Mouse (Mus musculus) erythroblast, adult 5-6 weeks (primary cell): ENCODE results near the gene Sult6b2. TPM values are rescaled to one million over a fixed set of nuclear protein-coding genes. Genes with fewer than 3 reads are reported as not detected.

ENCODE experiments used
- ATAC-seq: replicated peaks from 2 replicates; pipeline ENCODE4 v1.8.0; 2016; ENCODE audit warnings: moderate number of reproducible peaks, mild to moderate bottlenecking, moderate TSS enrichment, inconsistent platforms; ENCODE audit not compliant: poor library complexity, low FRiP score, severe bottlenecking
- total RNA-seq, 2 experiments: library from RNA; stranded (forward) in 1 of 2; stranded (reverse) in 1 of 2; fragments of 150-400 nt in 1 of 2; fragments of 200-764, 138-1000 nt in 1 of 2; gene quantifications; 2 replicates each; pipeline versions ENCODE4 v1.2.3 to v1.2.4; 2015 to 2017; ENCODE audit warnings: low replicate concordance in 2 of 2

Gene Sult6b2
- total RNA-seq (2015; ENCODE audit: low replicate concordance) = not detected in 2 replicates
- total RNA-seq (2017; ENCODE audit: low replicate concordance) = 0.42 TPM in 1 of 2 replicates, not detected in the other

DNA sequence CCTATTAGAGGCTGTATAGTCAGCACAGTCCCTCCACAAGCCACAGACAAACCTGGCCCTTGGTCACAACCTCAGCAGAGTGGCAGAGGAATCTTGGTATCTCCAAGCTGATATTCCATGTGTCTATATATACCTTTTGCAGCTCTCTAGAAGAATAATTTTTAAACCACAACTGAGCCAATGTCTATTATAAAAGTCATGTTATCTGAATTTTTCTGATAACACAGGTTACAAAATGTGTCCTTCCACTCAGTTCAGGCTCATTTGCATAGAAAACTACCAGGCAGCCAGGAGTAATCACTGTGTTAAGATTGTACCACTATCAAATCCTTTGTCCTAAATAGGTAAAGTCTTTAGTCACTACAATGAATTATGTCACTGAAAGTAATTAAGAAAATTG, at the start of gene Sult6b2:
Gene Sult6b2 (minus strand): TSS at position 101 of the 400 bp plus-strand sequence.
- ATAC-seq = no peak

DNA sequence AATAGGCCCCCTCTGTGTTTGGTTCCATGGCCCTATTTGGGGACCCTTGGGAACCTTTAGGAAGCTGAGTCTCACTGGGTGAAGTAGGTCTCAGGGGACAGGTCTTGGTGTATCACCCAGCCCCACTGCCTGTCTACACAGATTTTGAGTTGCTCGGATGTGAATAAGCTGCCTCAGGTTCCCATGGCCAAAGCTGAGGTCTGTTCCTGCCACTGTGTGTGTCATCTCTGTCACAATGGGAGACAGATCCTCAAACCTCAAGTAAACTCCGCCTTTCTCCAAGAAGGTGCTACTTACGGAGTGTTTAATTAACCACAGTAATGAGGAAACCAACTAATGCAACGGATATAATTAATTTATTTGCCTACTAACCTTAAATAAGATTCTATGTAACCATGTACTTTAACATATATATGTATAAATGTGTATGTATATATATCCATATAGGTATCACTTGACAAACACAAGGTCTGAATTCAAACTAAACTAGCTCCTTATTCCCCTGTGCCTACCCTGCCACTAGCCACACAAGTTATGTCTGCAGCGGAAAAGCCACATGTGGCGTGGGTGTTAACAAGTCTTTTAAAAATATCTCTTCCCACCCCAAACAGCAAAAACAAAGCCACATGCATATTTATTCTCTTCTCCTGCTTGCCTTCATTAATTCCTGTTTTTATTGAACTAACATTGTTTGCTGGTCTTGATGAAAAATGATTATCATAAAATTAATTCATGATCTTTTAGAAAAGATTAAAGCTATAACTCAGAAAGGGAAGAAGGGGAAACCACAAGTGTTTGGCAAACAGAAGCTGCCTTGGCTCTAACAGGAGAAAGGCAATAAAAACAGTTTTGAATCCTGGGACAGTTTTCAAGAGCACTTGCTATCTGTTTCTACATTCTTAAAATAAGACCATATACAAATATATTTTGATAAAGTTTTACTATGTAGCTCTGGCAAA, 48.4 kb upstream of the Sult6b2 start:
- ATAC-seq = no peak

DNA sequence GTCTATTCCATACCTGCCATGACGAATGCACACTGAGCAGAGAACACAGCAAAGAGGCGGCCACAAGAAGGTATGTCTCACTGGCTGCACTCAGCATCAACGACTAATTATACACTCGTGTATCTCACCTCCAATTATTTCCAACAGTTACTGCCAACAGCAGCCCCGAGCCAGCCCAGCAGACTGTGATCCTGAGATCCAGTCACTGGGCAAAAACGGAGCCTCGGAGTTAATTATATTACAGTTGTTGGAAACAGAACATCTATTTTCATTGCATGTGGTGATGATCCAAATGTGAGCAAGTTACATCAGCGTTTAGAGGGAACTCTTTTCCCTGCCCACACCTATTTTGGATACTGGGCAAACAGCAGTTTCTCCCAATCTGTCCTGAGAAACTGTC, 46.1 kb upstream of the Sult6b2 start:
- no peak for ATAC-seq

DNA sequence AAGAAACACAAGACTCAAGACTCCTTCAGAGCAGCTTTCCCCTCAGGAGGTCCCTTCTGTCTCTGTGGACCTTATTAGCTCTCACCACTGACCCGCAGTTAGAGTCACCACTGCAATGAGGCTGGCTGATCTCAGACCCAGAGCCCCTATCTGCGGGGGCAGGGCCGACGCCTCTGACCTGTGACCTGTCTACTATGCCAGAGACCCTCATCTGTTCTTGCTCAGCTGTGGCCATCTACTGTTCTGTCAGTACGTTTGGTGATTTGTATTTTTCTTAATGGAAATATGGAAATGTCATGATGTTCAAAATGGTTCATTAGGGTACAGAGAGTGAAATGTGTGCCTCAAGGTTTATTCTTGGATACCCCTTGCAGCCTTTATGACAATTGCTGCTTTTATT, 45.0 kb upstream of the Sult6b2 start:
- ATAC-seq = no peak

DNA sequence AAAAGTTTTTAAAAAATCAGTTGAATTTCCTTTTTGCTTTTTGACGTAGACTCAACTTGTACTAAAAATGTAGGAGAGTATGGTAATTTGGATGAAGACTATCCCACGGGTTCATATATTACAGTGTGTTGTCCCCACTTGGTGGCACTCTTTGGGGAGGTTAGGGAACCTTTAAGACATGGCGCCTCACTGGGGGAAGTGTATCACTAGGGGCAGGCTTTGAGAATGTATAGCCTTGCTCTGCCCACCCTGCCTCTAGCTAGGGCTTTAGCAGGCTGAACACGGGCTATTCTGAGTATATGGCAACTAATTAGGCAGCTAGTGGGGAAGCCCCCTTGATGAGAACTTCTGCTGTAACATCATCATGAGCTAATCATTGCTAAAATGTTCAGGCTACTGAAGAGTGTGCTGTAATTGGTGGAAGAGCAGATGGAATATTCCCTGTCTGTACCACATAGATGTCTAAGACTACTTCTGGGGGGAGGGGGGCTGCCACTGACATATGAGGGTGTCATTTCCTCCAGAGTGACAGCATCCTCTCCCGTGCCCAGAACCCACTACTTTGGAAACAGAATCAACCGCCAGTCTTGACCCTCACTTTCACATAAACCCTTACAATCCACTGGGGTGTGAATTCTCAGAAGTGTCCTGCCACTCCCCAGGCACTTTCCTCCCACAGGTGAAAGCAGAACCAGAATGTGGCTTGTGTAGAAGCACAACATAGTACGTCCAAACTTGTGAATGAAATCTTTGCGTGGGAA, 43.8 kb upstream of the Sult6b2 start:
- ATAC-seq = no peak

DNA sequence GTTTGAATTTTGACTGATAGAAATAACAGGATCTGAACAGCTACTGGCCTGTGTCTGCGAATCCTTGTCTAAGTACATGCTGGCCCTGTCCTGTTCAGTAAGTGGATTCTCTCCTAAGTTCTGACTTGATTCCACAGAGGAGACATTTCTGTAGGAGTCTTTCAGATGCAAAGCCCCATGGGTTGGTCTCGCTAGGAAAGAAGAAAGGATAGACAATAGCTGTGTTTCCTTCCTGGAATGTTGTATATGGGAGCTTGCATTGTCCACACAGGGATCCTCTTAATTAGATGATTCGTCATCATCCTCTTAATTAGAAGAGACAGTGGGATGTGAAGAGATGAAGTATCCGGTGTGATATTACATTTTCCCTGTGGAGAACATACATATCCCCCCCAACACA, 42.6 kb upstream of the Sult6b2 start:
- ATAC-seq = no peak

DNA sequence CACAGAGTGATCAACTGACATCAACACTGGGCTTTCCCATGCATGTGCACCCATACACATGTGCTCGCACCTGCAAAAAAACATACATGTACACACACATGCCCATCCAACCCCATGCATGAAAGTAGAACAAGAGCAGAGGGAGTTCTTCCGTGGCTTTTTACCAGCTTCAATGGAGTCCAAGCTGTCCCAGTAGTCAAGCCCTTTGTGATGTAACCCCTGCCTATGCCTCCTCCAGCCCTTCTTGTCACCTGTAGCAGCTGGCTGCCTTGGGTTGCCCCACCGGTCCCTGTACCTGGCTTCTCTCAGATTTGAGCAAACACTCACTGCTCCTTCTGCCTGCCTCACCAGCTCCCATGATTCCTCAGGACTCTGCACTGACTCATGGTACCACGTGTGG, 40.8 kb upstream of the Sult6b2 start:
- no peak for ATAC-seq

DNA sequence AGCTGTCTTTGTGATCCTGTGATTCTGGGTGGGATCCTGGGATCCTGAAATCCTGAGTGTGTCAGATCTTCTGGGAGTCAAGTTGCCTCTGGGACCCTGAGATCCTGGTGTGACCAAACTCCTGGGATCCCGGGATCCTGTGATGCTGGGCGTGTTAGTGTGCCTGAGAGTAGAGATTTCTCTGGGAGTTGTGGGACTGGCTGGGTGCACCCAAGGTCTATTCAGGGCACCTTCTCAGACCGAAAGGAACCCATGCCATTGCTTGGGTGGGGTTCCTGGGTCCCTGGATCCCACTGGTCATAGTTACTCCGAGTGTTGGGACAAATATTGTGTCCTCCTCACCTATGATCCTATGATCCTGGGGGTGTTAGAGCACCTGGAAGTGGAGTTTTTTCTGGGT, 39.8 kb upstream of the Sult6b2 start:
- ATAC-seq = no peak

DNA sequence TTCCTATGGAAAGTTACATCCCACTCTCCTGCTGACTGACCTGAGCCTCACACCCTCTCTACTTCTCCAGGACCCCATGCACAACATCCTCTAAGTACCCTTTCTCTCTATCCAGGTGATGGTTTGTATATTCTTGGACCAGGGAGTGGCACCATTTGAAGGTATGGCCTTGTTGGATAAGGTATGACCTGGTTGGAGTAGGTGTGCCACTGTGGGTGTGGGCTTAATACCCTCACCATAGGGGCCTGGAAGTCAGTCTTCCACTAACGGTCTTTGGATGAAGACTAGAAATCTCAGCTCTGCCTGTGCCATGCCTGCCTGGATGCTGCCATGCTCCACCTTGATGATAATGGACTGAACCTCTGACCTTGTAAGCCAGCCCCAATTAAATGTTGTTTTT, 34.2 kb upstream of the Sult6b2 start:
- ATAC-seq = no peak

DNA sequence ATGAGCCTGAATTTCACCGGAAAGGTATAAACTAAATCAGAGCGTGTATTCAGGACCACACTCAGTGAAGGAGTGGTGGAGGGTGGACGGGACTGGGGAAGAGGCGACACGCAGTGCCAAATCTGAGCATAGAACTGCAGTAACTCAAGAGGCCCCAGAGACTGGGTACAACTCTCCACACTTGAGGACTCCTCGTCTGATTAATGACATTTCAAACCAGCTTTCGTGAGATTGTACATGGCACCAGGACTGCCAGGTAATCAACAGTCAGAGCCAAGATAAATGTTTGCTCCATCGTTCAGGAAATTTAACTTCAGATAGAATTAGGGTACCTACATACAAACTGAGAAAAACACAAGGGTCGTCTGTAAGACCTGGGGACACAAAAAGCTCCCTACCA, 33.0 kb upstream of the Sult6b2 start:
- ATAC-seq = no peak

DNA sequence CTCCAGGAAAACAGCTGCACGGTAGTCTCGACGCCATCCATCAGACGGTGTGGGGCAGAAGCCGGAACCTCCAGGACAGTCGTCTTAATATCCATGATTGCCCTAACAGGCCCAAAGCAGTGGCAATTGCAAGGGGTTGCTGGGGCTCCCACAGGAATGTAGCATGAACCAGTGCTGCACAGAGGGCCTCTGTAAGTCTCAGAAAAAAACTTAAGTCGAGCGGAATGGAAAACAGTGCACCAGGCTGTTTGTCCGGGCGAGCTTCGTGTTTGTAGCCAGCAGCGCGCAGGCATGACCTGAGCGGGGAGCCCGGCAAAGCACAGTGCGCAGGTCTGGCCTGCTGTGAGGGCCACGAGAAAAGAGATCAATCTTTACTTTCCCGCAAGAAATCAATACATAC, 31.4 kb upstream of the Sult6b2 start:
- ATAC-seq = no peak

DNA sequence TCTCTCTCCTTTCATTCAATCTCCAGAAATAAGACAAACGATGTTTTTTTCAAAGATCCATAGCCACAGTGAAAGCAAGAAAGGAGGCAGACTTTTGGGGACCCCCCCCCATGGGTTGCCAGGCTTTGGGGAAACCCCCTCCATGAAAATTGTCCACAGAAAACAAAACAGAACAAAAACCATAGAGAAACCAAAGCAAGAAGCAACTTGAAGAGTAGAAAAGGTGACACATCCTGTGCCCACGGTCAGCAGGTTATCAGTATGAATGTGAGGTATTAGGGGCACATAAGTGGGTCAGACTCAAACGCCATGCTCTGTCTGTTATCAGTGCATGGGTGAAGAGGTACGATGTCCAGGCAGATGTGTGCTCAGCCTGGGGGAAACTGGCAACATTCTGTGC, 30.6 kb upstream of the Sult6b2 start:
- ATAC-seq = no peak

DNA sequence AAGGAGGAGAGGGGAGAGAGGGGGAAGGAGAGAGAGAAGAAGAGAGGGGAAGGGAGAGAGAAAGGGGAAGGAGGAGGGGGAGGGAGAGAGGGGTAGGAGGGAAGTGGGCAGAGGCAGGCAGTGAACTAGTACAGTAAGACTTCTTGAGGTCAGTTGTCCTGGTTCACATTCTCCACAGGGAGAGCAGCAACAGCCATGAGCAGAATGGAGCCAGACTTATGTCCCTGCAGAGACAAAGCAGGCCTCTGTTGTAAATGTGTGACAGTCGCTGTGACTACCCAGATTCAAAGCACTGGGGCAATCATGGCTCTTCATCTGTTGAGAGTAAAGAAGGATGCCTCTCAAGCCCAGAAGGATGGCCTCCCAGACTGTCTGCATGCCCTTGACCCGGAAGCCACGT, 27.4 kb upstream of the Sult6b2 start:
- ATAC-seq = no peak

DNA sequence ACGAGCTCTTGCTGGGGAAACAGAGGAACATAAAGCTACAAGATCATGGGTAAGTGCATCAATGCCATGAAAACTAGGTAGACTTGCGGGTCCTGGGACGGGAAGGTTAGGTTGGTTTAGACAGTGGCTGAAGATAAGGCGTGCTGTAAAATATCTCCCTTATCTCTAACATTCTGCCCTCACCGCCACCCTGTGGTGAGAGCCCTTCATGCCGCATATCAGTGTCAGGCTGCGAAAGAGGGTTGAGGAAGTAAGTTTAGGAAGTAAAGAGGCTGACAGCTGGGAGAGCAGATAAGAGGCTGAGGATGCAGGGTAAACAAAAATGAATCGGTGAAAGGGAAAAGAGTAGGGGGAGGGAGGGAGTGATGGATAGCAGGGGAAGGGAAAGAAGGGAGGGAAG, 26.9 kb upstream of the Sult6b2 start:
- no peak; the same call in 1 of the 2 replicates for ATAC-seq

DNA sequence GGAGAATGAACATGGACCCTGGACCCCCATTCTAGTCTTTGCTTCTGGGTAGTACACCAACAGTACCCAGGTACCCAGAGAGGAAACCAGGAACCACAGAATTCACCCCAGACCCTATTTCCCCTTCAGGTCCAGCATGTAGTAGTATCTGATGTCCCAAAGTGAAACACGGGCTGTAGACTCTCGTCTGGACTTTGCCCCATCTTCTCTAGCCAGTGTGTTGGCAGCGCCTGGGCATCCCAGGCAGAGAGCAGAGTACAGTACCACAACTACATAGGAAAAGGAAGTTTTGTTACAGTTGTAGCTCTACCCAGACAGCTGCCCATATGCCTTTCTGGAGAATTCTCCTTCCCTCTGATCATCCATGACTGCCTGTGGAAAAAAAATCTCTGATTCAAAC, 25.9 kb upstream of the Sult6b2 start:
- ATAC-seq = no peak

DNA sequence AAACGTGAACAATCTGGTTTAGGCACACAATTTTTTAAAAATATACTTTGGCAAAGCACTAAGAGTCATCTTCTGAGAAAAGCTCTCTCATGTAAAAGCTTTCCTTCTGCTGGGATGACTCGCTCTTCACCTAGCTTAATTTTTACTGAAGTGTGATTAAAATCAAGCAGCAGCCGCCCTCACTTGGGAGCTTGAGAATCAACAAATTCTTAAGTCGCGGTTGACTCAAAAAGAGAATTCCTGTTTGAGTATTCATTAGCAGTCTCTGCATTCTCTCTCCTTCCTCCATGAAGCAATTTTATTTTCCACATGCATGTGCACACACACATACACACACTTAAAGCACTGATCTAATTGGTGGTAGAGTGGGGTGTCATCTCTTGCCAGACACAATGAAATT, 21.1 kb upstream of the Sult6b2 start:
- no peak for ATAC-seq

DNA sequence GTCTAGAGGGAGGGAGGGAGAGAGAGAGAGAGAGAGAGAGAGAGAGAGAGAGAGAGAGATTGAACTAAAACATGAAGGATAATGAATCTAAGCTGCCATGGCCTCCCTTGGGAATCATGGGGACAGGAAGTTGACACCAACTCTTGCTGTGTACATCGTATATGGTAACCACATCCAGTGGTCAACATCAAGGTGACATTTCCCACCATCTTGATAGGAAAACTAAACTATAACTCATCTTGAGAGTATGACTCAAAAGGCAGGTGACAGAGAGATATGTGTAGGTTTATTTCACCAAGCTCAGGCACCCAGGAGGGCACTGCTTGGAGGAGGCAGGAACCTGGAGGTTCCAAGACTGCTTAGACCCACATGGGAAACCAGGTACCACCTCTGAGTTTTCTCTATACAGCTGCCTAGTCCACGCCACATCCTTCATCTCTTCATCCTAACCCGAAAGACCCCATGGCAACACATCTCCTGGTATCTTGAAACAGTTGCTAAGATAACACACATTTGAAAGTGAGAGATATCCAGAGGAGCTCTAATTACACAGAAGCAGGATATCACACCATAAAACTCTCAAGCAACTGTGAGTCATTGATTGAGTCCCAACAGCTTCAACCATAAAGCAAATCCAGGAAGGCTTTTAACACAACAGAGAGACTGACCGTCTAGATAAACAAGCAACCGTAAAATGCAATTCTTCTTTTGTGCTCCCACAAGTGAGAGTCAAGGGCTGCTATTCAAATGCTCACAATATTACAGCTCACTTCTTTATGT, 18.9 kb upstream of the Sult6b2 start:
- ATAC-seq = no peak

DNA sequence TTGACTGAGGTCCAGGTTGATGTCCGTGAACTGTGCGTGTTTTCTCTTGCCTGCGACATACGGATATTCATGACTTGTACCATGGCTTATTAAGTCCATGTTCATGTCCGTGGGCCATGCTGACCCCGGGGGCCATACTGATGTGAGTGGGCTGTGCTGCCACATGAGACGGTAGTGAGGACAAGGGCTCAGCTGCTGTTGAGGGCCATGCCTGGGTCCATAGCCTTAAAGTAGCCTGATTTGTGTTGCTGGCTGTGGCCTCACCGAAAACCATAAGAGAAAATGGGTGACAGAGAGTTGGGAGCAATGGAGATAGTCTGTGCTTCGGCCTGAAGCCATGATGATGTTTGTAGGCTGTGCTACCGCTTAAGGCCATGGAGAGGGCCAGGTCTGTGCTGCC, 14.0 kb upstream of the Sult6b2 start:
- ATAC-seq = 0 out of 2 replicates have a peak, but pooled peaks have one; percentile 12

DNA sequence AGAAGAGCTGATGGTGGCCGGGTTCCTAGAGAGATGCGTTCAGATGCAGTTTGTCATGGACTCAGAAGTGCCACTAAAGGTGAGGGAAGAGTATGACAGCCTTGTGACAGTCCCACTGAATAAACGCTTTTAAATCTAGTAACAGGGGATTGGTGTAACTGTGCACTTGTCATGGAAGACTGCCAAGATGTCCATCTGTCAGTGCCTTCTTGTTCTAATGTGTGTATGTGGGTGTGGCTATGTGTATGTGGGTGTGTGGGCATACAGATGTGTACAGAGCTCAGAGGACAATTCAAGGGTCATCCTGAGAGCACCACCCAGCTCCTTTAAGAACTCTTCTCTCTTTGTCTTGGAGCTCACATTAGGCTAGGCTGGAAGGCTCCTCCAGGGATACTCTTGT, 11.2 kb upstream of the Sult6b2 start:
- no peak for ATAC-seq

DNA sequence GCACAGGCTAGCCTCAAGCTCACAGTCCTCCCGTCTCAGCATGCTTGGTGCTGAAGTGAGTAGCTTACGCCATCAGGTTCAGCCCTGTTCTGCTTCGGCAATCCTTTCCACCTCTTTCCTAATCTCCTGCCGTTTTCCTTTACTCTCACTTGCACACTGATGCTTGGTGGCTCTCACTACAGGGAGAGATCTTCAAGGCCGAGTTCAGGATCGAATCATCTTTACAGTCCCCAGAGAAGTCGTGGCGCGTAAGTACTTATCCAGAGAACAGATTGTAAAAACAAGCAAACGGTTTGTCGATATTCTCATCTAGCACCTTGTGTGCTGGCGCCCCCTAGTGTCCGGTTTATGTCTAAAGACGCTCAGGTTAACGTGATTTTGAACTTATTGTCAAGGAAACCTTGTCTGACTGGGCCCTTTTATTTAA, 10.2 kb upstream of the Sult6b2 start:
- ATAC-seq = peak; percentile 71
